ENCODE assay signal across 24 mouse cellular contexts in genomic region chr5:123201523-123201892, GRCm38 (mm10). TPM values are rescaled to one million over a fixed set of nuclear protein-coding genes. Genes with fewer than 3 reads are reported as not detected.
DNase-seq lines count a peak whose midpoint lies in the region; ATAC-seq and TF ChIP-seq lines count a peak whose summit lies in the region.
"Had no signal": no experiment of that assay in that cellular context is flagged by ENCODE, and none has a peak within 500 bp of the region (broad histone marks: within the 10 kb centered on the region; RNA-seq: fewer than 3 reads in every experiment).

No protein-coding gene starts in this region.

- no peak for TF ChIP-seq POLR2A in spleen, adult 2 months (IDR thresholded peaks at IDR 0.05; ENCODE audit: low read depth, low read length)

- TF ChIP-seq CTCF in hindbrain, postnatal 0 days (IDR thresholded peaks at IDR 0.05; ENCODE audit: low read depth) = no peak
- no peak for TF ChIP-seq CTCF in spleen, adult 2 months (IDR thresholded peaks at IDR 0.05; ENCODE audit: extremely low read depth, insufficient read depth, insufficient read length, insufficient replicate concordance)

- peak overlapping the region; percentile 64 for H3K27ac ChIP-seq in hindbrain, postnatal 0 days
- H3K27ac ChIP-seq in hindbrain, embryonic 11.5 days (ENCODE audit: low read depth, low read length) = no peak overlapping the region
- peak overlapping the region; percentile 5; the same call in 1 of the 2 replicates for H3K27ac ChIP-seq in spleen, adult 2 months (ENCODE audit: insufficient read depth, low read length)
- peak overlapping the region; percentile 90 for H3K27ac ChIP-seq in liver, embryonic 11.5 days (ENCODE audit: low read depth, low read length)
- H3K27ac ChIP-seq: embryonic facial prominence, embryonic 15.5 days; forebrain, embryonic 12.5 days; heart, embryonic 10.5 days; hindbrain, embryonic 15.5 days; midbrain, embryonic 13.5 days had no signal

- no peak overlapping the region for H3K9ac ChIP-seq in hindbrain, postnatal 0 days (replicated peaks; ENCODE audit: low read length)
- no peak overlapping the region for H3K9ac ChIP-seq in hindbrain, embryonic 11.5 days (ENCODE audit: low read depth, low read length)
- H3K9ac ChIP-seq in liver, embryonic 11.5 days (ENCODE audit: low read depth, low read length) = peak overlapping the region; percentile 15; the same call in 1 of the 2 replicates
- H3K9ac ChIP-seq: embryonic facial prominence, embryonic 15.5 days; forebrain, embryonic 12.5 days; hindbrain, embryonic 15.5 days; midbrain, embryonic 13.5 days had no signal

- no peaks in the 10 kb centered on the region for H3K36me3 ChIP-seq in hindbrain, postnatal 0 days (ENCODE audit: insufficient read depth, low read length)
- H3K36me3 ChIP-seq in hindbrain, embryonic 11.5 days (ENCODE audit: control insufficient read depth, insufficient read depth, low read length) = no peaks in the 10 kb centered on the region
- no peaks in the 10 kb centered on the region for H3K36me3 ChIP-seq in spleen, adult 2 months (ENCODE audit: control insufficient read depth, insufficient read depth, low read length)
- H3K36me3 ChIP-seq in liver, embryonic 11.5 days (ENCODE audit: control insufficient read depth, insufficient read depth, low read length) = no peaks in the 10 kb centered on the region
- H3K36me3 ChIP-seq: embryonic facial prominence, embryonic 15.5 days; forebrain, embryonic 12.5 days; heart, embryonic 10.5 days; hindbrain, embryonic 15.5 days; midbrain, embryonic 13.5 days had no signal

- H3K4me3 ChIP-seq in hindbrain, postnatal 0 days (ENCODE audit: low read length) = no peak overlapping the region
- no peak overlapping the region for H3K4me3 ChIP-seq in hindbrain, embryonic 11.5 days (ENCODE audit: low read depth, low read length)
- H3K4me3 ChIP-seq in spleen, adult 2 months (ENCODE audit: extremely low read depth, insufficient read depth, insufficient read length) = no peak overlapping the region
- H3K4me3 ChIP-seq in liver, embryonic 11.5 days (ENCODE audit: low read depth, low read length) = no peak overlapping the region
- H3K4me3 ChIP-seq: embryonic facial prominence, embryonic 15.5 days; forebrain, embryonic 12.5 days; heart, embryonic 10.5 days; hindbrain, embryonic 15.5 days; midbrain, embryonic 13.5 days had no signal

- no peak overlapping the region for H3K4me2 ChIP-seq in hindbrain, postnatal 0 days (ENCODE audit: low read depth, low read length)
- no peak overlapping the region for H3K4me2 ChIP-seq in hindbrain, embryonic 11.5 days (replicated peaks; ENCODE audit: low read depth, low read length)
- peak overlapping the region; percentile 35 for H3K4me2 ChIP-seq in liver, embryonic 11.5 days
- H3K4me2 ChIP-seq: embryonic facial prominence, embryonic 15.5 days; forebrain, embryonic 12.5 days; hindbrain, embryonic 15.5 days; midbrain, embryonic 13.5 days had no signal

- no peaks in the 10 kb centered on the region for H3K27me3 ChIP-seq in hindbrain, postnatal 0 days (ENCODE audit: insufficient read depth, low read length)
- no peaks in the 10 kb centered on the region for H3K27me3 ChIP-seq in hindbrain, embryonic 11.5 days (ENCODE audit: control insufficient read depth, insufficient read depth, low read length)
- H3K27me3 ChIP-seq in spleen, adult 2 months (ENCODE audit: control insufficient read depth, insufficient read depth, low read length) = no peaks in the 10 kb centered on the region
- H3K27me3 ChIP-seq in liver, embryonic 11.5 days (replicated peaks; ENCODE audit: control insufficient read depth, insufficient read depth, low read length) = no peaks in the 10 kb centered on the region
- H3K27me3 ChIP-seq: embryonic facial prominence, embryonic 15.5 days; forebrain, embryonic 12.5 days; hindbrain, embryonic 15.5 days; midbrain, embryonic 13.5 days had no signal

- no peak for DNase-seq in hindbrain, postnatal 0 days (ENCODE audit: low spot score)
- DNase-seq in hindbrain, embryonic 11.5 days (ENCODE audit: low spot score) = no peak
- DNase-seq in spleen, adult 2 months (ENCODE audit: low read depth in 1 of 2, low spot score in 2 of 2) = no peak
- DNase-seq in spleen, adult 18-20 months = no peak
- DNase-seq in liver, embryonic 11.5 days (ENCODE audit: low spot score) = peak; percentile 32
- peak; percentile 39 for DNase-seq in yolk sac, embryonic 10.5 days (ENCODE audit: low spot score)
- DNase-seq in thymus, adult 18-20 months = no peak
- DNase-seq in T-cell, adult 2 months (ENCODE audit: low spot score) = no peak
- DNase-seq: adrenal gland, postnatal 14 days; gastrocnemius, postnatal 14 days; heart, postnatal 14 days; layer of hippocampus, postnatal 36 days; lung, adult 18-20 months; lung, postnatal 4 days had no signal

- no peaks in the 10 kb centered on the region for H3K9me3 ChIP-seq in hindbrain, postnatal 0 days (ENCODE audit: low read length)
- H3K9me3 ChIP-seq in hindbrain, embryonic 11.5 days (ENCODE audit: control insufficient read depth, low read length) = no peaks in the 10 kb centered on the region
- H3K9me3 ChIP-seq in liver, embryonic 11.5 days (ENCODE audit: control insufficient read depth, low read length) = no peaks in the 10 kb centered on the region
- H3K9me3 ChIP-seq: embryonic facial prominence, embryonic 15.5 days; forebrain, embryonic 12.5 days; heart, embryonic 10.5 days; hindbrain, embryonic 15.5 days; midbrain, embryonic 13.5 days had no signal

- H3K4me1 ChIP-seq in hindbrain, postnatal 0 days (ENCODE audit: insufficient read depth, low read length) = no peaks in the 10 kb centered on the region
- no peaks in the 10 kb centered on the region for H3K4me1 ChIP-seq in hindbrain, embryonic 11.5 days (replicated peaks; ENCODE audit: control insufficient read depth, insufficient read depth, low read length)
- no peaks in the 10 kb centered on the region for H3K4me1 ChIP-seq in spleen, adult 2 months (ENCODE audit: control insufficient read depth, insufficient read depth, insufficient read length)
- H3K4me1 ChIP-seq in liver, embryonic 11.5 days (replicated peaks; ENCODE audit: control insufficient read depth, insufficient read depth, low read length) = peaks cover 9% of the 10 kb centered on the region
- H3K4me1 ChIP-seq: embryonic facial prominence, embryonic 15.5 days; forebrain, embryonic 12.5 days; heart, embryonic 10.5 days; hindbrain, embryonic 15.5 days; midbrain, embryonic 13.5 days had no signal

- WGBS in hindbrain, postnatal 0 days = 73% methylated on average over 7 of the region's 7 CpGs
- 87% methylated on average over 7 of the region's 7 CpGs for WGBS in hindbrain, embryonic 11.5 days
- 89% methylated on average over 7 of the region's 7 CpGs for WGBS in spleen, adult 2 months
- WGBS in liver, embryonic 11.5 days = 79% methylated on average over 7 of the region's 7 CpGs

- no peak for ATAC-seq in hindbrain, postnatal 0 days
- no peak for ATAC-seq in hindbrain, embryonic 11.5 days (ENCODE audit: low FRiP score)
- peak; percentile 26 for ATAC-seq in liver, embryonic 11.5 days (replicated peaks; ENCODE audit: low FRiP score)
- ATAC-seq: activated CD4-positive, CD25-positive, alpha-beta regulatory T cell, adult 4 months; midbrain, embryonic 13.5 days had no signal

RNA-seq across cellular contexts. Expression of gene Hpd, which starts 19.0 kb away (rescaled TPM):
- total RNA-seq in hindbrain, postnatal 0 days (2014; rRNA removed) = not detected in 2 replicates
- not detected in 2 replicates for polyA plus RNA-seq in hindbrain, postnatal 0 days (2015; fragmentation: Nextera tagmentation; extraction: Ambion mirVana)
- not detected in 2 replicates for polyA plus RNA-seq in hindbrain, embryonic 11.5 days (2014; fragmentation: Nextera tagmentation; extraction: Ambion mirVana)
- polyA plus RNA-seq in spleen, adult 2 months (2012; rRNA removed) = 0.19 and 0.37 TPM in 2 replicates
- 2.5 and 3.5 TPM in 2 replicates for polyA plus RNA-seq in liver, embryonic 11.5 days (2014; fragmentation: Nextera tagmentation; extraction: Ambion mirVana)
- total RNA-seq: gastrocnemius, postnatal 14 days; layer of hippocampus, postnatal 36 days; left cerebral cortex, postnatal 36 days; neutrophil, adult 5-6 weeks had no signal
- polyA plus RNA-seq: activated CD4-positive, CD25-positive, alpha-beta regulatory T cell, adult 4 months; embryonic facial prominence, embryonic 15.5 days; forebrain, embryonic 12.5 days; frontal cortex, adult 2 months; hindbrain, embryonic 15.5 days; midbrain, embryonic 13.5 days; stomach, embryonic 14.5 days had no signal

RNA-seq across cellular contexts. Expression of gene Psmd9, which starts 32.3 kb away (rescaled TPM):
- 28.5 and 30.8 TPM in 2 replicates for total RNA-seq in hindbrain, postnatal 0 days (2014; rRNA removed)
- polyA plus RNA-seq in hindbrain, postnatal 0 days (2015; fragmentation: Nextera tagmentation; extraction: Ambion mirVana) = 86.1 and 87.2 TPM in 2 replicates
- 73.5 and 78.7 TPM in 2 replicates for polyA plus RNA-seq in hindbrain, embryonic 11.5 days (2014; fragmentation: Nextera tagmentation; extraction: Ambion mirVana)
- 13.3 and 19.5 TPM in 2 replicates for polyA plus RNA-seq in spleen, adult 2 months (2012; rRNA removed)
- polyA plus RNA-seq in liver, embryonic 11.5 days (2014; fragmentation: Nextera tagmentation; extraction: Ambion mirVana) = 103 TPM in 2 replicates

RNA-seq across cellular contexts. Expression of gene Wdr66, which starts 50.4 kb away (rescaled TPM):
- total RNA-seq in hindbrain, postnatal 0 days (2014; rRNA removed) = 2.4 and 2.8 TPM in 2 replicates
- polyA plus RNA-seq in hindbrain, postnatal 0 days (2015; fragmentation: Nextera tagmentation; extraction: Ambion mirVana) = 0.69 and 1.4 TPM in 2 replicates
- 5.6 and 8.6 TPM in 2 replicates for polyA plus RNA-seq in hindbrain, embryonic 11.5 days (2014; fragmentation: Nextera tagmentation; extraction: Ambion mirVana)
- 0.89 and 0.95 TPM in 2 replicates for polyA plus RNA-seq in spleen, adult 2 months (2012; rRNA removed)
- 0.12 and 0.40 TPM in 2 replicates for polyA plus RNA-seq in liver, embryonic 11.5 days (2014; fragmentation: Nextera tagmentation; extraction: Ambion mirVana)

RNA-seq across cellular contexts. Expression of gene Setd1b, which starts 59.5 kb away (rescaled TPM):
- total RNA-seq in hindbrain, postnatal 0 days (2014; rRNA removed) = 4.8 TPM in 2 replicates
- polyA plus RNA-seq in hindbrain, postnatal 0 days (2015; fragmentation: Nextera tagmentation; extraction: Ambion mirVana) = 7.1 and 7.2 TPM in 2 replicates
- polyA plus RNA-seq in hindbrain, embryonic 11.5 days (2014; fragmentation: Nextera tagmentation; extraction: Ambion mirVana) = 11.0 and 14.2 TPM in 2 replicates
- 20.5 and 23.2 TPM in 2 replicates for polyA plus RNA-seq in spleen, adult 2 months (2012; rRNA removed)
- polyA plus RNA-seq in liver, embryonic 11.5 days (2014; fragmentation: Nextera tagmentation; extraction: Ambion mirVana) = 7.9 and 9.6 TPM in 2 replicates

Comparison
In these comparisons a context has a peak if more than half of its experiments do, and no peak if none do; other contexts are left out.
1. DNase-seq: peak in liver, embryonic 11.5 days (single experiment) and yolk sac, embryonic 10.5 days (single experiment); none in hindbrain, postnatal 0 days (single experiment), hindbrain, embryonic 11.5 days (single experiment), spleen, adult 2 months (0 of 2), spleen, adult 18-20 months (0 of 2), thymus, adult 18-20 months (0 of 2) and T-cell, adult 2 months (single experiment).